Mouse (Mus musculus) small intestine, adult 2 months (tissue): ENCODE results near the gene Crk. TPM values are rescaled to one million over a fixed set of nuclear protein-coding genes. Genes with fewer than 3 reads are reported as not detected.
A peak's percentile ranks its signal among the peaks of the same experiment; 100 is the strongest.

Experiments used
- H3K27ac ChIP-seq: fragments of 200-500 bp; 2 replicates; pipeline ENCODE4 v1.5.1; 2012; ENCODE audit warnings: low read depth, low read length, control low read depth, inconsistent platforms; ENCODE audit not compliant: insufficient read depth
- H3K27me3 ChIP-seq: fragments of 200-500 bp; 2 replicates; pipeline ENCODE4 v1.6.1; 2012; ENCODE audit warnings: mild to moderate bottlenecking, moderate library complexity, low read length, inconsistent platforms; ENCODE audit not compliant: control insufficient read depth, insufficient read depth
- H3K36me3 ChIP-seq: fragments of 200-500 bp; 2 replicates; pipeline ENCODE4 v1.6.1; 2012; ENCODE audit warnings: mild to moderate bottlenecking, low read length, control low read depth, inconsistent platforms; ENCODE audit not compliant: control insufficient read depth, insufficient read depth
- H3K4me1 ChIP-seq: fragments of 200-500 bp; 2 replicates; pipeline ENCODE4 v1.6.1; 2012; ENCODE audit warnings: low read length, inconsistent platforms, mixed read lengths; ENCODE audit not compliant: control insufficient read depth, insufficient read depth, insufficient read length
- H3K4me3 ChIP-seq: fragments of 200-500 bp; 2 replicates; pipeline ENCODE4 v1.5.1; 2012; ENCODE audit warnings: low read depth, mild to moderate bottlenecking, control low read depth, inconsistent platforms, low read length, moderate library complexity
- CTCF ChIP-seq: fragments of 200-500 bp; IDR thresholded peaks from 2 replicates; pipeline ENCODE4 v1.5.1; 2012; ENCODE audit warnings: low read depth, mild to moderate bottlenecking, control low read depth, inconsistent platforms, low read length, moderate library complexity, mixed read lengths; ENCODE audit not compliant: insufficient replicate concordance, insufficient read length; ENCODE audit errors: extremely low read depth
- POLR2A ChIP-seq: fragments of 200-500 bp; IDR thresholded peaks from 2 replicates; pipeline ENCODE4 v1.6.1; 2012; ENCODE audit warnings: low read depth, mild to moderate bottlenecking, control low read depth, inconsistent platforms, low read length, moderate library complexity
- WGBS: fragments of 180-500 bp; shearing (Covaris S2); methylation state at CpG from one replicate; pipeline ENCODE4 v1.1.7; 2018; 5-methylcytosine and 5-hydroxymethylcytosine counted together
- polyA plus RNA-seq: library from polyadenylated mRNA; depleted of rRNA; stranded (reverse); fragments of >200 nt; gene quantifications from 2 replicates; pipeline ENCODE4 v1.2.3, GENCODE M21; 2012

The Crk gene
- polyA plus RNA-seq, 1 experiment = 111 TPM

- H3K27ac ChIP-seq = no peak overlapping the region
- TF ChIP-seq CTCF (no peak), POLR2A (no peak)
- no peaks in the 10 kb centered on the region; the same call in 1 of the 2 replicates for H3K4me1 ChIP-seq
- WGBS = 62% methylated on average over 11 of the region's 11 CpGs
- no peak overlapping the region for H3K4me3 ChIP-seq
- H3K27me3 ChIP-seq = no peaks in the 10 kb centered on the region
- H3K36me3 ChIP-seq = peaks cover 15% of the 10 kb centered on the region
Observed at GRCm38 (mm10) chr11:75635315-75635714, 43.7 kb upstream of the Crk start.

GRCm38 (mm10) chr11:75643323-75643722 is 35.7 kb upstream of the Crk start:
- Histone ChIP-seq H3K4me1 (no peaks in the 10 kb centered on the region), H3K4me3 (no peak overlapping the region), H3K27ac (no peak overlapping the region), H3K27me3 (no peaks in the 10 kb centered on the region), H3K36me3 (peaks cover 11% of the 10 kb centered on the region)
- WGBS = 90% methylated on average over 5 of the region's 5 CpGs
- no peak for TF ChIP-seq POLR2A
- no peak for TF ChIP-seq CTCF

- TF ChIP-seq CTCF = no peak
- TF ChIP-seq POLR2A = no peak
- Histone ChIP-seq H3K4me1 (no peaks in the 10 kb centered on the region), H3K27me3 (no peaks in the 10 kb centered on the region), H3K4me3 (no peak overlapping the region), H3K36me3 (peaks cover 8% of the 10 kb centered on the region; the same call in 1 of the 2 replicates), H3K27ac (no peak overlapping the region)
- WGBS = 74% methylated on average over 9 of the region's 9 CpGs
Observed at GRCm38 (mm10) chr11:75644684-75645083, 34.4 kb upstream of the Crk start.

GRCm38 (mm10) chr11:75647681-75648211 is 31.3 kb upstream of the Crk start:
- Histone ChIP-seq H3K4me1 (peaks cover 12% of the 10 kb centered on the region; the same call in 1 of the 2 replicates), H3K27me3 (no peaks in the 10 kb centered on the region), H3K4me3 (no peak overlapping the region), H3K27ac (no peak overlapping the region), H3K36me3 (peaks cover 8% of the 10 kb centered on the region; the same call in 1 of the 2 replicates)
- 67% methylated on average over 6 of the region's 6 CpGs for WGBS
- TF ChIP-seq POLR2A (no peak), CTCF (no peak)

- TF ChIP-seq POLR2A (no peak), CTCF (no peak)
Observed at GRCm38 (mm10) chr11:75649155-75649561, 29.9 kb upstream of the Crk start.

GRCm38 (mm10) chr11:75650311-75650710 is 28.7 kb upstream of the Crk start, which contains the start of gene Myo1c:
Myo1c (plus strand) TSS chr11:75650504.
- no peak for TF ChIP-seq POLR2A
- 0 out of 2 replicates have a peak, but pooled peaks have one; percentile 4 for TF ChIP-seq CTCF
- H3K27me3 ChIP-seq = no peaks in the 10 kb centered on the region
- H3K36me3 ChIP-seq = peaks cover 5% of the 10 kb centered on the region; the same call in 1 of the 2 replicates
- H3K27ac ChIP-seq = peak within 1 kb of the TSS; percentile 46
- peaks cover 30% of the 10 kb centered on the region for H3K4me1 ChIP-seq
- peak within 1 kb of the TSS; percentile 71 for H3K4me3 ChIP-seq
- WGBS = 86% methylated on average over 7 of the region's 7 CpGs

More at GRCm38 (mm10) chr11:75649155-75649561, 29.9 kb upstream of the Crk start:
- 72% methylated on average over 4 of the region's 4 CpGs for WGBS
- Histone ChIP-seq H3K27ac (0 out of 2 replicates have a peak overlapping the region, but pooled peaks have one; percentile 6), H3K4me1 (peaks cover 19% of the 10 kb centered on the region), H3K4me3 (no peak overlapping the region), H3K27me3 (no peaks in the 10 kb centered on the region), H3K36me3 (peaks cover 6% of the 10 kb centered on the region; the same call in 1 of the 2 replicates)

GRCm38 (mm10) chr11:75650958-75651425 is 28.1 kb upstream of the Crk start:
- Histone ChIP-seq H3K4me1 (peaks cover 31% of the 10 kb centered on the region), H3K36me3 (peaks cover 3% of the 10 kb centered on the region; the same call in 1 of the 2 replicates), H3K4me3 (peak overlapping the region; percentile 71), H3K27ac (peak overlapping the region; percentile 46), H3K27me3 (no peaks in the 10 kb centered on the region)
- TF ChIP-seq CTCF = no peak
- TF ChIP-seq POLR2A = no peak
- 44% methylated on average over 13 of the region's 13 CpGs for WGBS
